Mouse (Mus musculus) thymus, adult 2 months (tissue): ENCODE results near the gene Baiap2.

Source experiments
- CTCF ChIP-seq: fragments of 200-500 bp; IDR thresholded peaks from 2 replicates; pipeline ENCODE4 v1.5.1; 2012; ENCODE audit warnings: mild to moderate bottlenecking, control low read depth, low read length, moderate library complexity, borderline replicate concordance; ENCODE audit not compliant: control insufficient read depth, poor library complexity, insufficient read depth; ENCODE audit errors: extremely low read depth
- POLR2A ChIP-seq: fragments of 200-500 bp; IDR thresholded peaks from 2 replicates; pipeline ENCODE4 v1.6.1; 2012; ENCODE audit warnings: mild to moderate bottlenecking, low read length, control low read depth, moderate library complexity; ENCODE audit not compliant: control insufficient read depth, poor library complexity, insufficient read depth; ENCODE audit errors: extremely low read depth

GRCm38 (mm10) chr11:119929603-119930265 lies 12.8 kb upstream of the Baiap2 start:
- no peak for TF ChIP-seq CTCF
- TF ChIP-seq POLR2A, result no peak
